Comparison of ENCODE assay signal across 12 mouse cellular contexts in genomic region chr15:31412933-31413332, GRCm38 (mm10). TPM values are rescaled to one million over a fixed set of nuclear protein-coding genes. Genes with fewer than 3 reads are reported as not detected.
DNase-seq lines count a peak whose midpoint lies in the region; ATAC-seq and TF ChIP-seq lines count a peak whose summit lies in the region.
"Had no signal": no experiment of that assay in that cellular context is flagged by ENCODE, and none has a peak within 500 bp of the region (broad histone marks: within the 10 kb centered on the region; RNA-seq: fewer than 3 reads in every experiment).

No protein-coding gene starts in this region.

- no peak overlapping the region for H3K4me3 ChIP-seq in heart, embryonic 10.5 days
- H3K4me3 ChIP-seq in kidney, postnatal 0 days (replicated peaks; ENCODE audit: low read depth, low read length), result no peak overlapping the region
- H3K4me3 ChIP-seq: forebrain, embryonic 15.5 days; hindbrain, embryonic 10.5 days; liver, embryonic 15.5 days; myocyte had no signal

- WGBS in heart, embryonic 10.5 days, result 28% methylated on average over 3 of the region's 3 CpGs
- WGBS in kidney, postnatal 0 days, result 39% methylated on average over 3 of the region's 3 CpGs

- peaks cover 39% of the 10 kb centered on the region for H3K4me1 ChIP-seq in heart, embryonic 10.5 days
- no peaks in the 10 kb centered on the region for H3K4me1 ChIP-seq in kidney, postnatal 0 days (replicated peaks; ENCODE audit: insufficient read depth, low read length)
- H3K4me1 ChIP-seq: forebrain, embryonic 15.5 days had no signal

- DNase-seq in heart, adult 18-20 months, result peak; percentile 42 to 77
- no peak for DNase-seq in heart, embryonic 10.5 days (ENCODE audit: low spot score)
- DNase-seq in MEL-GATA-1-ER (ENCODE audit: extremely low read depth, low read depth) (peak; percentile 66), liver (no peak)
- DNase-seq in kidney, postnatal 0 days (ENCODE audit: low spot score), result peak; percentile 22
- no peak for DNase-seq in right cerebral cortex, adult 2 months (ENCODE audit: low spot score in 2 of 2)
- no peak for DNase-seq in retina, postnatal 1 day

- no peak overlapping the region for H3K9ac ChIP-seq in kidney, postnatal 0 days (ENCODE audit: low read depth, low read length)
- H3K9ac ChIP-seq: forebrain, embryonic 15.5 days; liver, embryonic 15.5 days had no signal

- H3K4me2 ChIP-seq in kidney, postnatal 0 days (ENCODE audit: low read length), result no peak overlapping the region
- H3K4me2 ChIP-seq: forebrain, embryonic 15.5 days; liver, embryonic 15.5 days had no signal

- no peak overlapping the region for H3K27ac ChIP-seq in heart, embryonic 10.5 days
- no peak overlapping the region for H3K27ac ChIP-seq in kidney, postnatal 0 days
- H3K27ac ChIP-seq: forebrain, embryonic 15.5 days; hindbrain, embryonic 10.5 days; liver, embryonic 15.5 days had no signal

- no peak for ATAC-seq in kidney, postnatal 0 days (replicated peaks; ENCODE audit: low FRiP score, low read depth)
- peak; percentile 82 for ATAC-seq in megakaryocyte, adult 5-6 weeks (ENCODE audit: poor library complexity, severe bottlenecking)
- ATAC-seq: forebrain, embryonic 15.5 days had no signal

- H3K9me3 ChIP-seq in heart, embryonic 10.5 days, result no peaks in the 10 kb centered on the region
- H3K9me3 ChIP-seq in kidney, postnatal 0 days (replicated peaks; ENCODE audit: low read length), result no peaks in the 10 kb centered on the region
- H3K9me3 ChIP-seq: forebrain, embryonic 15.5 days; hindbrain, embryonic 10.5 days; liver, embryonic 15.5 days had no signal

- no peak for TF ChIP-seq CTCF in kidney, postnatal 0 days (IDR thresholded peaks at IDR 0.05; ENCODE audit: low read depth)

- no peaks in the 10 kb centered on the region for H3K27me3 ChIP-seq in heart, embryonic 10.5 days (ENCODE audit: insufficient read depth, poor library complexity, severe bottlenecking)
- H3K27me3 ChIP-seq in kidney, postnatal 0 days (ENCODE audit: insufficient read depth, low read length), result no peaks in the 10 kb centered on the region
- H3K27me3 ChIP-seq: forebrain, embryonic 15.5 days; liver, embryonic 15.5 days had no signal

- H3K36me3 ChIP-seq in heart, embryonic 10.5 days, result no peaks in the 10 kb centered on the region
- no peaks in the 10 kb centered on the region for H3K36me3 ChIP-seq in kidney, postnatal 0 days (ENCODE audit: insufficient read depth, low read length)
- H3K36me3 ChIP-seq: forebrain, embryonic 15.5 days; hindbrain, embryonic 10.5 days; liver, embryonic 15.5 days had no signal

RNA-seq across cellular contexts. Expression of gene Ropn1l, which starts 40.6 kb away (rescaled TPM):
- not detected for total RNA-seq in heart, adult 18-20 months (2021)
- 3.4 and 3.7 TPM in 2 replicates for polyA plus RNA-seq in heart, embryonic 10.5 days (2016; fragmentation: Nextera tagmentation; extraction: Ambion mirVana)
- 5.2 and 5.8 TPM in 2 replicates for polyA plus RNA-seq in kidney, postnatal 0 days (2015; fragmentation: Nextera tagmentation; extraction: Ambion mirVana)
- total RNA-seq in megakaryocyte, adult 5-6 weeks (2015), result 1.3 and 1.4 TPM in 2 replicates
- total RNA-seq in megakaryocyte, adult 5-6 weeks (2017), result 1.2 and 1.5 TPM in 2 replicates

RNA-seq across cellular contexts. Expression of gene Ankrd33b, which starts 45.4 kb away (rescaled TPM):
- total RNA-seq in heart, adult 18-20 months (2021), result 10 to 100 TPM; 25.4 to 31.1 TPM
- 1.8 and 2.1 TPM in 2 replicates for polyA plus RNA-seq in heart, embryonic 10.5 days (2016; fragmentation: Nextera tagmentation; extraction: Ambion mirVana)
- polyA plus RNA-seq in kidney, postnatal 0 days (2015; fragmentation: Nextera tagmentation; extraction: Ambion mirVana), result 10.5 and 12.0 TPM in 2 replicates
- total RNA-seq in megakaryocyte, adult 5-6 weeks (2015), result 4.8 and 5.1 TPM in 2 replicates
- total RNA-seq in megakaryocyte, adult 5-6 weeks (2017), result 5.8 and 9.1 TPM in 2 replicates

Comparison
In these comparisons a context has a peak if more than half of its experiments do, and no peak if none do; other contexts are left out.
1. DNase-seq: peak in heart, adult 18-20 months (2 of 2), MEL-GATA-1-ER (single experiment) and kidney, postnatal 0 days (single experiment); none in heart, embryonic 10.5 days (single experiment), liver (single experiment), right cerebral cortex, adult 2 months (0 of 2) and retina, postnatal 1 day (single experiment).